Mouse (Mus musculus) stomach, postnatal 0 days (tissue): ENCODE results near the gene 1810043G02Rik.

Experiments used
- CTCF ChIP-seq: IDR thresholded peaks from 2 replicates; pipeline ENCODE4 v1.5.1; 2016; ENCODE audit warnings: antibody characterized with exemption, low read depth, mild to moderate bottlenecking, moderate library complexity
- EP300 ChIP-seq: optimal IDR thresholded peaks from 2 replicates; pipeline ENCODE3; 2016; ENCODE audit warnings: antibody characterized with exemption

GRCm38 (mm10) chr10:77969274-77969972 lies 8.9 kb upstream of the 1810043G02Rik start:
- no peak for TF ChIP-seq EP300
- no peak for TF ChIP-seq CTCF
